Mouse (Mus musculus) heart, postnatal 36 days (tissue): Measurements from ENCODE around the gene Tnnt2. TPM values are rescaled to one million over a fixed set of nuclear protein-coding genes. Genes with fewer than 3 reads are reported as not detected.
A peak's percentile ranks its signal among the peaks of the same experiment; 100 is the strongest.

ENCODE experiments used
- DNase-seq, 2 experiments: peaks; one replicate each; pipeline ENCODE4 v3.0.0; 2021 to 2022
- intact Hi-C: fragments of 180-260 bp; cut with DNase I; formaldehyde crosslinking; loops from one replicate; pipeline ENCODE4 v1.15.1; 2025
- total RNA-seq, 2 experiments: library from RNA; stranded (reverse); gene quantifications; 2 replicates each; pipeline ENCODE4 v1.2.3; 2021

Tnnt2 gene
- 1,000 to 10,000 TPM; 8,733 to 8,759 TPM for total RNA-seq

DNA sequence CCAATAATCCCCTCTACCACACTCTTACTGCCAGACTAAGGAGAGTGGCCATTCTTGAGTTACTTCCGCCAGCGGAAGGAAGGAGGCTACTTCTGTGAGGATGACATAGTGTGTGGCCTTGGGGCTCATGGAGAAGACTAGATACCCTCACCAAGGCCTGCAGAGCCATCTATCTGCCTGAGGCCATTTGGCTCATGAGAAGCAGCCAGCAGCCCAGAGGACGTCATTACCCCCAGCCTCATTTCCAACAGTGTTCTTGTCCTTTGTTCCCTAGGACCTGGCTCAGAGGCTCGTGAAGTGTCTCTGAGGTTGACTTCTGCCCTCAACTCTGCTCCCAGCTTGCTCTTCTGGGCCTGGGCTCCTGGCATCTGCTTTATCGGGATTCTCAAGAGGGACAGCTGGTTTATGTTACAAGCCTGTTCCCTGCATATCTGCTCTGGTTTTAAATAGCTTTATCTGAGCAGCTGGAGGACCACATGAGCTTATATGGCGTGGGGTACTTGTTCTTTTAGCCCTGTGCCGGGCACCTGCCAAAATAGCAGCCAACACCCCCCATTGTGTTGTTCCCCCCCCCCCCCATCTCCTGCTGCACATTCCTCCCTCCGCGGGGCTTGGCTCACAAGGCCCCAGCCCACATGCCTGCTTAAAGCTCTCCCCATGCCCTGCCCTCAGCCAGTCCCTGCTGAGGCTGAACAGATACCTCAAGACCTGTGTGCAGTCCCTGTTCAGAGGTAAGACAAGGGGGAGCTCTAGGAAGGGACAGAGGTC is at the start of gene Tnnt2:
Tnnt2 (plus strand) TSS at position 639 of the 768 bp plus-strand sequence.
- intact Hi-C loops = no loop called here
- DNase-seq = peak; percentile 55 to 57

DNA sequence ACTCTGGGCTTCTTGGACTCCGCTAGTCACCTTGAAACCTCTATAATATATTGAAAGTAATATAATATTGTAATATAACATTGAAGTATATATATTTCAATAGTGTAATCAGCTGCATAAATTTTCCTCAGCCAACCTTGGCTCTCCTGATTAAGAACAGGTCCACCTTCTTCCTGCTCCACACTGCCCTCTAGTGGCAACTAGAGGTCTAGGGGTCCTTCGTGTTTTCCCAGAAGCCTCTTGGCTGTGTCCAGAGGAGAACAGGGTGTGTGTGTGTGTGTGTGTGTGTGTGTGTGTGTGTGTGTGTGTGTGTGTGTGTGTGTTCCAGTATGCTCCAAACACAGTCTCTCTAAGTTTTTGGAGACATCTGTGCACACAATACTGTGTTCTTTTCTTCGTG is 48.4 kb upstream of the Tnnt2 start:
- peak; percentile 69 to 80 for DNase-seq
- intact Hi-C loops = no loop called here

DNA sequence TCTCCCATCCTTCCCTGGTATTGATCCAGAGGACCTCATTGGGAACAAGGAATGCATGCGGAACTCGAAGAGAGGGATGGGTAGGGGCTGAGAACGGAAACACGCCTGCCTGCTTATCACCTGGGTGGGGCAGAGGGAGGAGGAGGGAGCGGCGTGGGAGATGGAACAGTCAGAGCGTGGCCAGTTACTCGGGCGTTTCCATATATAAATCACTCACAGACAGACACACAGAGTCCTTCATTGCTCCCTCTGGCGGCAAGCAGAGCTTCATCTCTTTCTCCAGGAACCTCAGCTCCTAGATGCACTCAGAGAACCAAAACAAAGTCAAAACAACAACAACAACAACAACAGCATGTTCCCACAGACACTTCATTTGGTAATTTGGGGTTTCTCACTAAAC is 47.4 kb upstream of the Tnnt2 start:
- peak in 1 of 2 experiments; percentile 36 for DNase-seq
- intact Hi-C loops = no loop called here

DNA sequence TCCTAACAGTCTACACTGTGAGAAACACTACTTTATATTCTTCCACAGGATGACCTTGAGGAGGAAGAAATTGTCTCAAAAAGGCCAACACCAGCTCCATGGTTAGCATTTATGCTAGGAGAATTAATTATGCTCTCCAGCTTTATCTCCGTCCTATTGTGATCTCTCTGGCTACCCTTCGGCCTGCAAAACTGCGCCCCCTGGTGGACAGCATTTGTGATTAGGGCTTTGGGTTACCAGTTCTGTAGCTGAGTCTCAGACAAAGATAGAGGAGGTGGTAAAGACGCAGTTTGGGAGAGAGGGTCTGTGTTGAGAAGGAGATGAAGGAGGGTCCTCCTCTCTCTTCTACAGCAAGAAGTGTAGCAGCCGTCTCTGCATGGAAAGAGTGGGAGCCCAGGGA is 46.3 kb upstream of the Tnnt2 start:
- intact Hi-C loops = no loop called here
- DNase-seq = peak; percentile 76 to 82

DNA sequence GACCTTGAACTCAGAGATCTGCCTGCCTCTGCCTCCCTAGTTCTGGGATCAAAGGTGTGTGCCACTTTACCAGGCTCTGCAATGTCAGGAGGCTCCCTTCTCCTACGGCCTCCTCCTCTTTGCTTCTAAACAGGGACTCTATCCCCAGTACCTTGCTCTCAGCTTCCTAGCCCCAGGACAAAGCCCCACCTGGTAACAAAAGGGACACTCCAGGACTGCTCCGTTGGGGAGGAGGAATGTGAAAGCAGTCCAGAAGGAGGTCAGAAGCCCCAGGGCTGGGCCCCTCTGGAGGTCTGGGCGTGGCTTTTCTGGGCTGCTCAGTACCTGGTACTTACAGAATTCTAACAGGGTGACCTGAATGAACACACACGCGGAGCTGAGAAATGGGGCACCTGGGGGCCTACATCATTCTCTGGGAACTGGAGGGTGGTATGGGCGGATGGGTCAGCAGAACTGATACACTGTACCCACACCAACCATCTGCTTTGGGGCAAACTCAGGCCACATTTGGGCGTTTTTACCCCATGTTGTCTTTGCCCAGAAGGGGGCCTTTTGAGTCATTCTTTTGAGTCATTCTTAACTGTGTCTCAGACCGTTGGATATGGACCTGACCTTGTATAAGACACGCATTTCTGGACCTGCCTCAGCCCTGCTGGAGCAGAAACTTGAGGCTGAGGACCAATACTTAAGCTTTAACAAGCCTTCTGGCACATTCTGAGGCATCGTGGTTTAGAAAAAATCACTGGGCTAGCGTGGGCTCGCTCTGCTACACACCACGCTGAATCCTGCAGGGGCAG is 43.8 kb upstream of the Tnnt2 start:
- intact Hi-C loops = no loop called here
- DNase-seq = no peak

DNA sequence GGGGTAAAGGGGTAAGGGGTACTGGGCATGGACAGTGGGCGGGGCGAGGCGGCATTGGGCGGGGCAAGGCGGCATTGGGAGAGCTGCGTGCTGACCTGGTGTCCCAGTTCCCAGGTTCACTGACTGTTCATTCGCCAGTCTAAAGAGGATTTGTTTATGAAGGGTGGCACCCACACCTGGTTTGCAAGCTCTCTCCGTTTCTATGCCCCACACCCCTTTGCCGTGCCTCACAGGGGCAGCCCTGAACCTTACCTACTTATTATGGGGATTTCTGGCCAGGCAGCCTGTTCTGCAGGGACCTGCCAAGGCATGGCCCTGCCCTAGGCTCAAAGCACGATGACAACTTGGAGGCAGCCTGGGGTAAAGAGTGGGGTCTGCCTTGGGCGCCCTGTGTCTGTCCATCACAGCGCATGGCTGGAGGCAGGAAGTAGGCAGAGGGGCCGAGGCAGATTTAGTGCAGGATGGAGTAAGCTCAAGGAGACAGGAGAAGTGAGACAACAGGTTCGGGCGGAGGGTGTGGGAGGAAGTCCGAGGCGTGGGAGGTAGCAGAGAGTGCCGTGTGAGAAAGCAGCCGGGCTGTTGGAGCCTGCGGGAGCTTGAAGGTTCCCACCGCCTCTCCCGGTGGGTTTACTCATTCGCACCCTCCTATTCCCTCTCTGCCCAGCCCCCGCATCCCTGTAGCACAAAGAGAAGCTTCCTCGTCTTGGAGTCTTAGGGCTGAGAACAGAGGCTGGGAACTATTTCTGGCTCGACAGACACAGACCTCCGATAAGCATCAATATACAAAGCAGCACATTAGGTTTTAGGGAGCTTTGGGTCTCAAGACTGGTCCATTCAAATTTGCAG is 42.6 kb upstream of the Tnnt2 start:
- intact Hi-C loops = no loop called here

DNA sequence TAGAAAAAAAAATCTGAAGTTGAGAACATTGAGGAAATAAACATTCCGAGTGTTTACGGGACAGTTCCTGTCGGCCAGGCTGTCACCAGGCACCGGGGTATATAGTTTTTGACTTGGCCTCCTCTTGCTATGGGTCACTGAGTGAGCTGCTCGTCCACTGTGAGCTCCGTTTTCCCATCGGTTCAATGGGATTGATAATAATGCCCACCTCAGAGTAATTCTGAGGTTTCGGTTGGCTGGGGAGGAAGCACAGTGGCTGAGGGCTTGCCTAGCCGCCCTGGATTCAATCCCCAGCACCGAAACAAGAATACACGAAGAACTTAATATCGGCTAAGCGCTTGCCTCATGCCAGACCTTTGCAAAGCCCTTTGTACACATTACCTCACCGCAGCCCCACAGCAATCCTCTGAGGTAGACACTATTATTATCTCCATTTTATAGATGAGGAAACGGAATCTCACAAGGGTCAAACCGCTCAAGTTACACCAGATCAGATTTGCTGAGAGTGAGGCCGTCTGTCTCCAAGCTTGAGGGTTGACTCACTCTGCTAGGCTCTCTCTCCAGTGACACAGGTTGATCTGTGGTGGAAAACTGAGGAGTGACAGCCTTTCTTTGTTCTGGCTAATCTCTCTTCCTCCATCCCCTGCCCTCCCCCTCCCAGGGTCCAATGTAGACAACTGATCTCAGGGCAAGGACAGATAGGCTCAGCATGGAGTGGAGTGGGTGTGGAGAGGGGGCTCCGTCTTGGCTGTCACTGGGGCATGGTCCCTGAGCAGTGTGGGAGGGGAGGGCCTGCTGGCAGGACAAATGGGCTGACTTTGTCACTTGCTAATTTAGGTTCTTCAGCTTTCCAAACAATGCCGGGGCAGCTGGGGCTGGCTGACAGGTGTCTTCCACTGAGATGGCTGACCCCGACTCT is 41.7 kb upstream of the Tnnt2 start:
- no peak for DNase-seq
- intact Hi-C loops = no loop called here

More for the DNA sequence above, 42.6 kb upstream of the Tnnt2 start:
- DNase-seq = no peak

DNA sequence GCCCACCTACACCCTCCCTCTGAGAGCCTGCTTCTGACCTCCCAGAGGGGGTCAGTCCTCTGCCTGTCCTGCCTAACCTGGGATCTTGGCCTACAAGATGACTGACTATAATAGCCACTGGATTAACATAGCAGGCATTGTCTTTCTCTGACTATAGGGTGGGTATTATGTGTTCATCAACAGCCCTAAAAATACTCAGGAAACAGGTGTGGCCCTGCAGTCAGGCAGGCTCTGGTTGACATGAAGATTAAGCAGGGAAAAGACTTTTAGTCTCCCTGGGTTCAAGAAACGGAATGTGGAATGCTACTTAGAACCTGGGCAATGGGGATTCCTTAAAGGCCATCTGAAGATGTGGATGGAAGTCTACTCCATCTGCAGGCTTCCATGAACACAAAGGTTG is 37.7 kb upstream of the Tnnt2 start:
- no peak for DNase-seq
- intact Hi-C loops = no loop called here

DNA sequence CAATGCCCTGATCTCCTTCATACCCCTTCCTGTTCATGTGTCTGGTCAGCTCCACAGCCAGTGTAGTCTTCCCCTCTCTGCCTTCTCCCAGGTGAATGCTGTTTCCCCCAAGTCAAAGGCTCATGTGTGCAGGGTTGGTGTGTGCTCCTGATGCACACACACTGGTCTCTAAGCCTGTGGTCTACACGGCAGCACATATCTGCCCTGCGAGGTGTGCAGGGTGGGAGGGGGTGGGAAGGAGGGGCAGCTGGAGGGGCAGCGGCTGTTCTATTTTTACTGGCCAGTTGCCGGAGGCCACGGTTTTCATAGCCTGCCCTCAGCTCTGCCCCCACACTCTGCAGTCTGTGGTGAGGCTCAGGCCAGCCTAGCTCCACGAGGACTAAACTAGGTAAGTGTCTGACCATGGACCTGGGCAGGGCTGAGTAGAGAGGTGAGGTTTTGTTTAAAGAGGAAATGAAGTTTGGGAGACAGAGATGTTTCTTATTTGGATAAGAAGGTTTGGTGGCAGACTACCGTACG is 37.0 kb upstream of the Tnnt2 start:
- DNase-seq = no peak

DNA sequence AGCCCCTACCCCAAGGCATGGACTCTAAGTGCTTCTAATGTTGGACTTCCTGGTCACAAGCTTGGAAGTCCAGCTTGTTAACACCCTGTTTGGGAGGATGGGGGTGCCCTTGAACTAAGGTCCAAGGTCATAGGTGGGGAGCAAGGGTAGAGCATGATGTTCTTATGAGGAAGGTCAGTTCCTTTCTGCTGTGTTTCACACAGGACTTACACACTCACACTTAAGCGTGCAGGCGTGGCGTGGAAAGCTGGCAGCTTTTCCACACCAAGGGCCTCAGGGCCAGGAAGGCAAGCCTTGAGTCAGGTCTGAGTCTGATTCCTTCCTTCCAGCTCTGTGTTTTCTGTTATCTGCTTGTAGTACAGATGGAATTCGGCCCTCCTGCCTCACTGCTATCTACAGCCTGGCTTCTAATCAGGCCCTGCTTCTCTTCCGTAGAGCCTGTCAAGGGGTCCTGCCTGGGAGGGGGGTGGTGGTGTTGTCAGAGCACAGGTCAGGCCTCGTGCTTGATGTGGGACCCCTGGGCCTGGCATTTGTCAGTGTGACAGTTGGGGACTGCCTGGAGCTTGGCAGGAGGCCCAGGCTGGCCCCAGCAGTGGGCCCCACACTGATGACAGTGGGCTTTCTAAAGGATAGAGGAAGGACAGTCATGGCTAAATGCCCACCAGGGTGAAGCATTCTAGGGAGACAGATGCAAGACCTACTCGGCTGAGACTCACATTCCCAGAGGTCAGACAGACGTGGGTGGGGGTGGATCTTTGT is 35.8 kb upstream of the Tnnt2 start:
- intact Hi-C loops = no loop called here
- no peak for DNase-seq

More for the DNA sequence above, 37.0 kb upstream of the Tnnt2 start:
- intact Hi-C loops = no loop called here

DNA sequence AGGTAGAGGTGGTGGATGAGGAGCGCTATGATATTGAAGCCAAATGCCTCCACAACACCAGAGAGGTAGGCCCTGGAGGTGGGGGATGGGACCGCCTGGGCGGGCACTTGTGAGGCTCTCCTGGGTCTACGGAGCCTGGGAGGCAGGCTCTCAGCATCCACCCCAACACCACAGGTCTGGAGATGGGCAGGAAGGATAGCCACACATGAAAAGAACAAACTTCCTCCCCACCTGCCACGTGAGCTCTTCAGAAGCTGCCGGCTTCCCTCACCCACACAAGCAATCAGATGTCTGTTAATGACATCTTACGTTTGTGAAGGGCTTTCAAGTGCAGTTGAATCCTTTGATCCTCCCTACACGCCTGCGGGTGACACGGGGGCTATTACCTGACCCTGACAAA is 28.6 kb upstream of the Tnnt2 start:
- intact Hi-C loops = no loop called here
- DNase-seq = no peak

DNA sequence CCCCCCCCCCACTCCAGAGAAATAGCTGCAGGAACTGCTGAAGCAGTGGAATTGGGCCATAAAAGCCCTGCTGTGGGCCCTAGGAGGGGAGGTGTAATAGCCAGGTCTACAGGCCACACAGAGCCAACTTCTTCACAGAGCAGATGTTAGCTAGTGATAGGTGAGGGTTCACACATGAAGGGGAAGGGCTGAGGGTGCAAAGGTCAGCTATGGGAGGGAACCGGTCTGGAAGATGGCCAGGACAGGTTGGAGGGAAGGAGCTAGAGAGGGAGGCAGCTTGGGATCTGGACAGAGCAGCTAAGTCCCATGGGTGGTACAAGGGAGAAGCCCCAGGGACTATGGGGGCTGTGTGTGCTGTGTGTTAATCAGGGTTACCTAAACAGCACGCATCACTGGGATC is 26.0 kb upstream of the Tnnt2 start:
- no peak for DNase-seq
- intact Hi-C loops = loop anchor here (2.0 kb wide), 2 partner anchors 19 to 135 kb away; no protein-coding TSS in a partner anchor

DNA sequence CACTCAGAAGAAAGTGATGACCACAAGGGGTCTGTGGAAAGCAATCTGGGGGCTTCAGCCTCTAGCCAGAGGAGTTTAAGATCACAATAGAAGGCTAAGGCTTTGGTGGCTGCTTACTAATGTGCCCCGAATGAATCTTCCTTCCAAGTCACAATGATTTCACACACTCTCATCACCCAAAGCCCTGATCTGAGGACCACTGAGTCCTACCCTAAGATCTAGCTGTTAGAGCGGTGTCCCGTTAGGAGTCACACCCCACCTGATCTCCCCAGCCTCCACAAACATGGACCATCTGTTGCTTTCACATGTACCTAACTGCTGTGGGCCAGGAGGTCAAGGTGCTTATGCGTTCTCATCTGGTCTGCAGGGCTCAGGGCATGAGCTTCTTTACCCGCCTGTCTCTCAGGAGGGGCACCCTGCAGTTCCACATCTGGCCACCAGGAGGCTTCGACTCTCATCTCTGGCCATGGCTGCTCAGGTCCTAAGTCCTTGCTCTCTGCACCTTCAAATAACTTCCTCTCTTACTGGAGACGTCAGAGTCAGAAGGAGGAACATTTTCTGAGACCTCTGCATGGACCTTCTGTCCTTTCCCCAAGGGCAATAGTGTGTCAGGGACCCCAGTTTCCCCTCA is 25.0 kb upstream of the Tnnt2 start:
- intact Hi-C loops = loop anchor here (2.0 kb wide), 2 partner anchors 18 to 134 kb away; no protein-coding TSS in a partner anchor
- peak; percentile 78 to 92 for DNase-seq

DNA sequence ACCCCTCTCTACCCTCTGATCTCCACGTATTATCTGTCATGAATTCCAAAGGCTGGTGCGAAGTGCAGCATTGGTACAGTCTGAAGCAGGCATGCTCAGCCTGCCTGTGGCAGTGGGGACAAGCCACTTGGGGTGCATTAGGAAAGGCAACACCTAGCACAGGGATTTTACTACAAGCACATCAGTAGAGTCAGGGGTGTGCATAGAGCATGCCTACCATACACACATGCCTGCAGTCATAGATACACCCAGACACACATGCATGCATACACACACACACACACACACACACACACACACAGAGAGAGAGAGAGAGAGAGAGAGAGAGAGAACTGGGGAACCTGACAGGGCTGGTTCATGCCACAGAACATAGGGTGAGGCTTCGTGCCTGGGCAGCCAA is 23.9 kb upstream of the Tnnt2 start:
- intact Hi-C loops = no loop called here
- no peak for DNase-seq

DNA sequence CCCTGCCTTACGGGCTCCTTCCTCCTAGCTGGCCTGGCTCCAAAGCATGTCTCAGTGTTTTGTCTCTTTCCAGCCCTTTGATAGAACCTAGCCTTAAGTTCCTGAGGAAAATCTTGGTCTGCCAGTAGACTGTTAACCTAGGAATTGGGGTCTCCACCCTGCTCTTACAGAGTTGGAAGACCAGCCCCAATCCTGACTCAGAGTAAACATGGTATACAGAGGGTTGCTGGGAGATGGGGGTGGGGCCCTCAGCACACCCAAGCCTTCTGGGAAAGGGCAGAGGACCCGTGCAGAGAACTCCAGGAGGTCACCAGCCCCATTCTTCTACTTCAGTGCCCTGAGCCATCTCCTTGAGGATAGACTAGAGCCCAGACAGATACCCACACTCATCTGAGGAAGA is 23.5 kb upstream of the Tnnt2 start:
- no peak for DNase-seq
- intact Hi-C loops = no loop called here

DNA sequence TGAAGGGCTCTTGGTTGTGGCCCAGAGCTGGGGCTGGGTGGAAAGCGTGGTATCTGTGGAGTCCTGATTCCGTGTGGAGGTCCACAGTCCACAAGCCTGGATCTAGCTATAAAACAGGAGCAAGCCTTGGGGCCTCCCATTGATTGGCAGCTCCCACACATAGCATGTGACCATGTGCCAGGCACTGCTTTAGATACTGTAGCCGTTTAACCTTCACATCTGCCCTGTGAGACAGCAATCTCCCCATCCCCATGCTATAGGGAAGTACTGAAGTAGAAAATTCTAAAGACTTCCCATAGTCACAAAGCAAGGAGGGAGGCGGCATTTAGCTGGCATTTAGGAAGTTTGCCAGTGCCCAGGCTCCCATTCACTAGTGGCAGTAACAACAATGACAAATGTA is 23.1 kb upstream of the Tnnt2 start:
- intact Hi-C loops = no loop called here
- no peak for DNase-seq

DNA sequence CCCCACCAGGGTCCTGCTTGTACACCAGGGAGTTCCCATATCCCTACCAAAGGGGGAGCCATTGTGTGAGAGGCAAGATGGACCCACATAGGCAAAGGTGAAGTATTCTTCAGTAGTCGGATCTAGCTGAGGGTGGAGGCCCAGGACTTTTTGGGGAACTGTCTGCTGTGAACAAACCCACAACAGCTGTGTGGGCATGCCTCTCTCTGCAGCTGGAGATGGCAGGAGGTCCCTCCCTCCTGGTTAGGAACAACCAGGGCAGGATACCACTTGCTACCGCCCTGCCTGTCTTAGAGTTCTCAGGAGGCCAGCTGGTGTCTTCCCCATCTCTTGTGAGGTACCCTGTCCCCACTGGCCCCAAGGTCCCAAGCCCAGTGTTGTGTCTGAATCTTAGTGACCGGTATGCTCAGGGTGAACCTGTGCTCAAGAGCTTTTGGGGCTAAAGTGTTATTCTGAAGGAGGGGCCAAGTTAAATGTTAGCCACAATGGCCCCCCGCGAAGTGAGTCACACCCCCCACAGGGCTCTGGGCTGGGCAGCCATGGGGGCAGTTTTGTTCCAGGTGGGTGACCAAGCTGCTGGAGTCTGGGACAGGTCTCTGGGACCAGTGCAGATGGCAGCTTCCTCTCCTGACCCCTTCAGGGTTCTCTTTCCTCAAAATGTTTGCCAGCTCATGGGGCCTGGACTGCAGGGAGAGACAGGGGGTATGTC is 22.3 kb upstream of the Tnnt2 start:
- DNase-seq = no peak
- intact Hi-C loops = no loop called here

DNA sequence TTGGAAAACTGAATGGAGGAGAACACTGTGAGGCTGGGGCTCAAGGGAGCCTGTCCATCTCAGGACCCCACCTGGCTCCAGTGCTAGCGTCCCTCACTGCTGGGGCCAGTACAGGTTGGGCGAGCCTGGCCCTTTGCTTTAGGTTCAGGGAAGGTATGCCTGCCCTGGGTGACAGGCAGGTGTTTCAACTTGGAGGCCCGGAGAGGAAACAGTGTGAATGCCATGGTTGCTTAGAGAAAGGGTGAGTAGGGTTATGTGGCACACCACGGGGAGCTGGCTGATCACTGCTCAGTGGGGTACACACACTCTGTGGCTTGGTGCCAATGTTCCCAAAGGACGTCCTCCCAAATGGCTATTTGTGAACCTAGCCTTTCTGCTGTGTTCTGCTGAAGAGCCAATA is 21.6 kb upstream of the Tnnt2 start:
- intact Hi-C loops = no loop called here

More for the DNA sequence above, 21.6 kb upstream of the Tnnt2 start:
- DNase-seq = no peak
